Mouse (Mus musculus) ovary, adult 2 months (tissue): ENCODE data around the gene D6Ertd527e. TPM values are rescaled to one million over a fixed set of nuclear protein-coding genes. Genes with fewer than 3 reads are reported as not detected.

ENCODE experiments used
- polyA plus RNA-seq: library from polyadenylated mRNA; depleted of rRNA; stranded (reverse); fragments of >200 nt; gene quantifications from 2 replicates; pipeline ENCODE4 v1.2.3, GENCODE M21; 2012; rRNA removed

Gene D6Ertd527e
- polyA plus RNA-seq: 45.9 and 83.5 TPM in 2 replicates

GRCm38 (mm10) chr6:87104123-87104796, at the start of gene D6Ertd527e:
TSS of gene D6Ertd527e (plus strand) at chr6:87104746.

Other genes with a start within 250 kb of the D6Ertd527e start
- gene Nfu1, start 95.5 kb upstream of the D6Ertd527e start, polyA plus RNA-seq: 42.9 and 72.7 TPM in 2 replicates
- 13.1 and 13.5 TPM in 2 replicates for gene Gfpt1, start 61.9 kb upstream of the D6Ertd527e start, polyA plus RNA-seq
- gene Antxr1, start 231.1 kb downstream of the D6Ertd527e start, polyA plus RNA-seq: 24.2 and 28.3 TPM in 2 replicates
- 0.94 and 3.6 TPM in 2 replicates for gene Gkn1, start 246.2 kb downstream of the D6Ertd527e start, polyA plus RNA-seq